Mouse (Mus musculus): ENCODE results near the gene Olfr1130.
"Not testable (repeated sequence)": the region's sequence is repeated elsewhere in the genome, so short reads cannot be mapped to it uniquely, and the experiment has no call there.

Gene Olfr1130
- long read RNA-seq, experiment 1: 0 reads
- long read RNA-seq, experiment 2: 0 reads

DNA sequence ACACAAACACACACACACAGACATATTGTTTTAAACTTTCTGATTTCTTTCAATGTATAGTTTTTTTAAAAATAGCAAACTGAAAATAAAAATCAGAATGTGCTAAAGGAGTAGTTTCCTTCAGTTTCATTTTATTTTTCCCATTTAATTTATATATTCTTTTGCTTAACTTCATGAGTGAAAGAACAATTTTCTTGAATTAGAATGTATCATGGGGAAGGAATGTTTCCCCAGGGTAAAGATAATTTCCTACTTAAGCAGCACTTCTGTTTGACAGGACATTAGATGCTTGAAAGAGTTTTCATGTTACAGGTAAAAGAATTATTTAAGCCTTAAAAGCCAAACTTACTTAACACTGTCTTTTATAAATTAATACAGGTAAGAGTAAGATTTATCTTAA, at the start of gene Olfr1130:
Gene Olfr1130 (plus strand): TSS at position 301 of the 400 bp plus-strand sequence.
- intact Hi-C loops (cut with DNase I): not testable (repeated sequence)

DNA sequence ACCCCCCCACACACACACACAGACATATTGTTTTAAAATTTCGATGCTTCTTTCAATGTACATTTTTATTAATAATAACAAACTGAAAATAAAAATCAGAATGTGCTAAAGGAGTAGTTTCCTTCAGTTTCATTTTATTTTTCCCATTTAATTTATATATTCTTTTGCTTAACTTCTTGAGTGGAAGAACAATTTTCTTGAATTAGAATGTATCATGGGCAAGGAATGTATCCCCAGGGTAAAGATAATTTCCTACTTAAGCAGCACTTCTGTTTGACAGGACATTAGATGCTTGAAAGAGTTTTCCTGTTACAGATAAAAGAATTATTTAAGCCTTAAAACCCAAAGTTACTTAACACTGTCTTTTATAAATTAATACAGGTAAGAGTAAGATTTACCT, 32.4 kb upstream of the Olfr1130 start, which contains the start of gene Olfr1129:
Gene Olfr1129 (plus strand): TSS at position 301 of the 400 bp plus-strand sequence.
- intact Hi-C loops (cut with DNase I): not testable (repeated sequence)

DNA sequence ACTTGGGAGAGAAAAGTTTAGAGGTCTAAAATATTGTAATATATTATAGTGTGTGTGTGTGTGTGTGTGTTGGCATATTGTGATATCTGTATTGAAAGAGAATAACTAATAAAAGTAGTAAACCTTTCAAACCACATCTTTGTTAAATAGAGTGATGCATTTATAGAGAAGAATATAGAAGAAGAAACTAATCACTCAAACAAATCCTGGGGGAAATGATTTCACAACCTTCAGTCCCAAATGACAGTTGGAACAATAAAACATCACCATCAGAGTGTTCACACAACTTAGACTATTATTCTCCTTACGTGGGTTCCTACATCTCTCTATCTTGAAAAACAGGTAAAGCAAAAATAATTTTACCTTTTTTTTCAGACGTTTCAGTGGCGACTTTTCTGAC, 20.8 kb downstream of the Olfr1130 start, which contains the start of gene Olfr1131:
Gene Olfr1131 (plus strand): TSS at position 301 of the 400 bp plus-strand sequence.
- intact Hi-C loops (cut with DNase I): no loop called here

DNA sequence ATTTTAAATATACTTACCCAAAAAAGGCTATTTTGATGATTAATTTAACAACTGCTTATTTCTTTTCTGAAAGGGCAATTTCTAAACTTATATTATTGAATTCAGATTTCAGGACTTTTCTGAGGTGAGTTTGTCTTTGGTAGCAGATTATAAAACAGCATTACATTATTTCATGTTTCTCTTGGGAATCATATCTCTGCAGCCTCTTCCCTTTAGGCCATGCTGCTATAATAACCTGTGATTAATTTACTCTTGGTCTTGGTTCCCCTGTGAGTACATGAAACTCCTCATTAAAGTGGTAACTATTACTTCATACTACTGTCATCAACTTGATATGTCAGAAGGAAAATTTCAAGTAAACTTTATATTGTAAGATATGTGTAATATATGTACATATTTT, 31.4 kb downstream of the Olfr1130 start, which contains the start of gene Olfr1132:
Gene Olfr1132 (minus strand): TSS at position 101 of the 400 bp plus-strand sequence.
- intact Hi-C loops (cut with DNase I): no loop called here

DNA sequence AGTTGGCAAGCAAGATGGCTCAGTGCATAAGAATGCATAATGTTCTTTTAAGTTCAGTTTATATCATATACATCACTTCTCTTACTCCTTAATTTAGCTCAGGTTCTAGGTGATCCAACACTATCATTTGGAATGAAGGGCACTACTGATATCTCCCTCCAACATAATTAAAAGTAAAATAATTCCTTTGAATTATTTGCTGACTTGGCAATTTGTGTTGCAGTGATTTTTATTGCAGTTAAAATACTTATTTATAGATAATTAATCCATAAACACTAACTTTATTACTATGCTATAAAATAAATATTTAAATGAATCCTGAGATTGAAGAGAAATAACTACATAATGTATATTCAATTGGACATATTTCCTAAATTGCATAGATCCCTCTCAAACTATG, 36.4 kb downstream of the Olfr1130 start:
- intact Hi-C loops (cut with DNase I): no loop called here

DNA sequence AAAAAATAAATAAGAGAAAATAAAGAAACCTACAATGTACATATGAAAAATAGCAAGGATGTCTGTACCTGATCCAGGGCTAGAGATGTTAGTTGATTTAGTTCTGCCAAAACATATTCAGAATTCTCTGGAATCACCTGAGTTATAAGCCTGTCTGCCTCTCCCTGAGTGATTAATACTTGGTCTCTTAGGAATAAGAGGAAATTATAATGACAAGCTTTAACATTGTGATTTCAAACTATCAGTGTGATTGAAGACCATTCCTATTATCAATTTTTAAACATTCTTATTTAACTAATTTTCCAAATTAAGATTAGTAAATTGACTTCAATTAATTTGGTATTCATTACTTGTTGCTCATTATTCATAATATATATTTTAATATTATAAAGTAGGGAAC, 41.3 kb downstream of the Olfr1130 start, which contains the start of gene Olfr1133:
Gene Olfr1133 (minus strand): TSS at position 101 of the 400 bp plus-strand sequence.
- intact Hi-C loops (cut with DNase I): no loop called here

DNA sequence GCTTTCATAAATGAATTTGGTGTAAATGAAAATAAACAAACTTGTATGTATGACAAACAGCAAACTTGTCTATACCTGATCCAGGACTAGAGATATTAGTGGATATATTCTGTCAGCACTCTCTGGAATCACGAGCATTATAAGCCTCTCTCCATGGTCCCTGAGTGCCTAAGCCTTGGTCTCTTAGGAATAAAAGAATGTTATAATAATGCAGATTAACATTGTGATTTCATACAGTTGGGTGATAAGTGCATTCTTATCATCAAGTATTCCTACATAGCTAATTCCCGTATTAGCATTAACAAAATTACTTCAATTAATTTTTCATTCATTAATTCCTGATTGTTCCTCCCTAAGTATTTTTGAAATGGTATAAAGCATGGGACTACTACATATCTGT, 52.3 kb downstream of the Olfr1130 start, which contains the start of gene Olfr1134:
Gene Olfr1134 (minus strand): TSS at position 101 of the 400 bp plus-strand sequence.
- intact Hi-C loops (cut with DNase I): no loop called here

Measured in adrenal gland (tissue).